Mouse (Mus musculus) spleen, postnatal 36 days (tissue): ENCODE measurements around the gene Hunk.
A peak's percentile ranks its signal among the peaks of the same experiment; 100 is the strongest.

ENCODE experiments used
- DNase-seq, 2 experiments: peaks; one replicate each; pipeline ENCODE4 v3.0.0; 2022; ENCODE audit warnings: low spot score in 2 of 2, mixed read lengths in 1 of 2

Hunk gene

GRCm38 (mm10) chr16:90385688-90386513 lies at the start of gene Hunk:
Gene Hunk (plus strand): TSS chr16:90386013.
- no peak for DNase-seq

GRCm38 (mm10) chr16:90339026-90339425 lies 46.8 kb upstream of the Hunk start:
- no peak for DNase-seq

- no peak for DNase-seq
These were observed 44.7 kb upstream of the Hunk start for GRCm38 (mm10) chr16:90341086-90341485.

GRCm38 (mm10) chr16:90349700-90350548 lies 35.9 kb upstream of the Hunk start:
- peak; percentile 9 to 23 for DNase-seq

- no peak for DNase-seq
These were observed 34.1 kb upstream of the Hunk start for GRCm38 (mm10) chr16:90351726-90352125.

GRCm38 (mm10) chr16:90352691-90353090 lies 33.1 kb upstream of the Hunk start:
- no peak for DNase-seq

GRCm38 (mm10) chr16:90353156-90353555 lies 32.7 kb upstream of the Hunk start:
- no peak for DNase-seq

- no peak for DNase-seq
These were observed 26.5 kb upstream of the Hunk start for GRCm38 (mm10) chr16:90359329-90359728.

- DNase-seq: no peak
These were observed 26.1 kb upstream of the Hunk start for GRCm38 (mm10) chr16:90359750-90360149.

- DNase-seq: no peak
These were observed 25.5 kb upstream of the Hunk start for GRCm38 (mm10) chr16:90360327-90360726.

- no peak for DNase-seq
These were observed 22.9 kb upstream of the Hunk start for GRCm38 (mm10) chr16:90362926-90363325.

- DNase-seq: peak in 1 of 2 experiments; percentile 8
These were observed 5.9 kb upstream of the Hunk start for GRCm38 (mm10) chr16:90379897-90380296.

GRCm38 (mm10) chr16:90381633-90382032 lies 4.2 kb upstream of the Hunk start:
- no peak for DNase-seq

GRCm38 (mm10) chr16:90382701-90383280 lies 3.0 kb upstream of the Hunk start:
- DNase-seq: no peak

GRCm38 (mm10) chr16:90384058-90384457 lies 1.8 kb upstream of the Hunk start:
- DNase-seq: no peak

GRCm38 (mm10) chr16:90384846-90385245 lies 967 bp upstream of the Hunk start:
- DNase-seq: no peak

GRCm38 (mm10) chr16:90385326-90385687 lies 506 bp upstream of the Hunk start:
- DNase-seq: no peak

- no peak for DNase-seq
These were observed 824 bp downstream of the Hunk start for GRCm38 (mm10) chr16:90386514-90387160.

GRCm38 (mm10) chr16:90387161-90387671 lies 1.4 kb downstream of the Hunk start:
- no peak for DNase-seq

GRCm38 (mm10) chr16:90387961-90388360 lies 2.1 kb downstream of the Hunk start:
- DNase-seq: no peak

- DNase-seq: no peak
These were observed 3.4 kb downstream of the Hunk start for GRCm38 (mm10) chr16:90389103-90389750.
